Mouse (Mus musculus): ENCODE data around the gene Ubn1. TPM values are rescaled to one million over a fixed set of nuclear protein-coding genes. Genes with fewer than 3 reads are reported as not detected.

The Ubn1 gene
- total RNA-seq (2021): 10 to 100 TPM; 34.4 to 35.7 TPM

DNA sequence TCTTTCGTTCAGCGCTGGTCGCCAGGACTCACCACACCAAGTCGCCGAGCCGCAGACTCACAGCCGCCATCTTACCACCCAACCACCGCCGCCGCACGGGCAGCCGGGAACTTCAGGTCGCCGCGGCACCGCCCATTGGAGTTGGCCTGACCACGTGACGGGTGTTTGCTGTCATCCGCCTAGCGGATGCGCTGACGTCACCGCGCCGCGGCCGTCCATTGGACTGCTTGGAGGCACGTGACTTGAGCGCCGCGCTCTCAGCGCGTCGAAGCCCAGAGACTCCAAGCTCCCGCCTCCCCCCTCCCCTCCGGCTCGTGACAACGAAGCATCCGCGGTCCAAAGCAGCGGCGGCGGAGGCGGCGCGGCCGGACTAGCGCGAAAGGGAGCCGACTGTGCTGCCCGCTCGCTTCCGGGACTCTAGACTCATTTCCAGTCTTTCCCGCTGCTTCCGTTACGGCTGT lies at the start of gene Ubn1, which contains the start of gene Glyr1:
Ubn1 (plus strand) TSS at position 284 of the 461 bp plus-strand sequence.
Glyr1 (minus strand) TSS at position 90 of the 461 bp plus-strand sequence.
- intact Hi-C loops (cut with DNase I): no loop called here
- DNase-seq: peak; percentile 99

DNA sequence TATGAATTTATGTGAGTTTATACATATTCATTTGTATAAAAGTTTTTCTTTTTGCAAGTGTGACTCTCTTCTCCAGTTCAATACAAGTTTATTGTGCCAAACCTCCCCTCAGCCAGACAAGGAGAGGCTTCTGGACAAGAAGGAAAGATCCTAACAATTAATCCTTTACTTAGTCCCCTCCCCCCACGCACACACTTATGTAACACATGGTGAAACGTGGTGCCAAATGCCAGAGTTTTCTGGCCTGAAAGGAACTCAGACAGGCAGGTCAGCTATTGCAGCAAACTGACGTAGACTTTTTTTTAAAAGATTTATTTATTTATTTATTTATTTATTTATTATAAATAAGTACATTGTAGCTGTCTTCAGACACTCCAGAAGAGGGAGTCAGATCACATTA lies 49.2 kb upstream of the Ubn1 start:
- intact Hi-C loops (cut with DNase I): no loop called here
- DNase-seq: no peak

DNA sequence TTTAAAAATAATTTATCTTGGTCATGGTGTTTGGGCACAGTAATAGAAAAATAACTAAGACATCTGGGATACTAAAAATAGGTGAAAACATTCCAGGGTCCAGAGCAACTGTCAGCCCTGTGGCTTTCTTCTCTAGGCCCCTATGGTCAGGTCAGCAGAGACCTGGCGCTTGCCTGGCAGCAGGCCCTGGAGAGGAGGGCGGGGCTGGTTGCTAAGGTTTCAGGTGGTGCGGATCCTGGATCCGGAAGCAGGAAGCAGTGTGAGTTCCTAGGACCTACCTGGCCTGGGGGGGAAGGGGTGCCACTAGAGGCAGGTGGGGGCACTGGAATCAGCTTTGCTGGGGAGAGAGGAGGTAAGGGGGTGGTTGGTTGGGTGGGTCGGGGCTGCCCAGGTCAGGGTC lies 42.8 kb upstream of the Ubn1 start, which contains the start of gene Smim22:
Smim22 (plus strand) TSS at position 222 of the 400 bp plus-strand sequence.
- intact Hi-C loops (cut with DNase I): no loop called here
- DNase-seq: no peak

DNA sequence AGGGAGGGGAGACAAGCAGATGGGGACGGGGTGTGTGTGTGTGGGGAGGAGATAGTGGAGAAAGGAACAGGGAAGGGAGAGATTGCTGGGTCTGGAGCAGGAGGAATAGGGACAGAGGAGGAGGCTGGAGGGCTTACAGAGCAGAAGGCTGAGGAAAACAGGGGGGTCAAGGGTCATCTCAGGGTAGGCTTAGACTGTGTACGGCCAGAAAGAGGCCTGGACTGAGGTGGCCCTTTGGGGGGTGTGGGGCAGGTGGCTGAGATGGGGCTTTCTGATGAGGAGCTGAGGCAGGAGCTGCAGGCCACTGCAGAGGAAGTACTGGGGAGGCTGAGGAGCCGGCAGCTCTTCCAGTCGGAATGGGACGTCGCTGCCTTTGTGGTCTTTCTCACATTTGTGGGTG lies 42.4 kb upstream of the Ubn1 start:
- DNase-seq: no peak
- intact Hi-C loops (cut with DNase I): no loop called here

DNA sequence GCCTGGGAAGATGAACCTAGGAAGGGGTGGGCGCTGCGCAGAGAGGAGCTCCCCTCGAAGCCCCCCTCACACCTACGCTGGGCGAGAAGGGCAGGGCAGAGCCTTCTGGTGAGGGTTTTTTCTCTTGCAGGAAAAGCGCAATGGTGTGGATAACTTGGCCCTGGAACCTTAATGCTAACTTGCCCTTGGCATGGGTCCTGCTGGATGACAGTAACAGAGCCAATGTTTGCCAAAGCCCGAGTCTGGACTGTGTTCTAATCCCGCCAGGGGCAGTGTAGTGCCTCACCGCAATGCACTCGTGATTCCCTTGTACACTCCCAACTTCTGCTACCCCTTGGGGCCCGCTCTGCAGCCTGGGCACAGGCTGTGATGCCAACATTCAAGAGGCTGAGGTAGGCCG lies 41.8 kb upstream of the Ubn1 start:
- intact Hi-C loops (cut with DNase I): no loop called here
- no peak for DNase-seq

DNA sequence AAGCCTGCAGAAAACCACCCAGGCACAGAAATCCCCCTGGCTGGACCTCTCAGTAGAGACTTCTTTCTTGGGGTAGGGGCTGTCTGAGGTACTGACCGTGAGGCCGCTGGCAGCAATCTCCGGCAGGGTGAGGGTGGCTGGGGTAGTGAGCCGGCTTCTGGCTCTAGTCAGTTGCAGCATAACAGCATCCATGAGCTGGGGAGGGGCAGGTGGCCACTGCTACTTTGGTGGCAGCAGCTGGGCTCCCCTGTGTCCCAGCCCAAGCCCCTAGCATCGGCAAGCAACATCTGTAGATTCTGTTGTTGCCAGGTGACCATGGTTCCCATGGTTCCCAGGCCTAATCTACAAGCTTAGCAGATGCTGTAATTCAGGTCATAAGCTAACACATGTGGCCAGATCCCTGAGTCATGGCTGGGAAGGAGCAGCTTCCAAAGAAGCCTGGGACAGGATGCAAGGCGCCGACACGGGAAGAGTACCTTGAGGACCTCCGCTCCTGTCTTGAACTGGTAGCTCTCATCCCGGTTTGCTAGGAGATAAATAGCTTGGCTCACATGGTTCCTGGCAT lies 39.4 kb upstream of the Ubn1 start:
- intact Hi-C loops (cut with DNase I): no loop called here
- DNase-seq: peak in 1 of 2 experiments; percentile 15

DNA sequence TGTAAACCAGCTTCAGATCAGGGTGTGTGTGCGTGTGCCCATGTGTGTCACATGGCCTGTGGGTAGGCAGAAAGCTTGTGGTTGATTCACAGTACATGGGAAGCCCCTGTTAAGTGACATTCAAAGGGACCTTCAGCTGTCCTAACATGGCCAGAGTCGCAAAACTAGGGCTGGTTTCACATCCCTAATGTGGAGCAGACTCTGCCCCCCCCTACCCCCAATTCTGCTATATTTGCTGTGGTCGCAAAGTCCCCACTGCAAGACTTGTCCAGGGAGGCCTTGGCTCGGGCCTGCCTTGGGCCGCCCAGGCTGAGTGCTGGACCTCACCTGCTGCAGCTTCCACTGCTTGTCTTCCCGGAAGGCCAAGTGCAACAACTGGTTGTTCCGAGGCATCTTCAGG lies 38.6 kb upstream of the Ubn1 start:
- no peak for DNase-seq
- intact Hi-C loops (cut with DNase I): no loop called here

DNA sequence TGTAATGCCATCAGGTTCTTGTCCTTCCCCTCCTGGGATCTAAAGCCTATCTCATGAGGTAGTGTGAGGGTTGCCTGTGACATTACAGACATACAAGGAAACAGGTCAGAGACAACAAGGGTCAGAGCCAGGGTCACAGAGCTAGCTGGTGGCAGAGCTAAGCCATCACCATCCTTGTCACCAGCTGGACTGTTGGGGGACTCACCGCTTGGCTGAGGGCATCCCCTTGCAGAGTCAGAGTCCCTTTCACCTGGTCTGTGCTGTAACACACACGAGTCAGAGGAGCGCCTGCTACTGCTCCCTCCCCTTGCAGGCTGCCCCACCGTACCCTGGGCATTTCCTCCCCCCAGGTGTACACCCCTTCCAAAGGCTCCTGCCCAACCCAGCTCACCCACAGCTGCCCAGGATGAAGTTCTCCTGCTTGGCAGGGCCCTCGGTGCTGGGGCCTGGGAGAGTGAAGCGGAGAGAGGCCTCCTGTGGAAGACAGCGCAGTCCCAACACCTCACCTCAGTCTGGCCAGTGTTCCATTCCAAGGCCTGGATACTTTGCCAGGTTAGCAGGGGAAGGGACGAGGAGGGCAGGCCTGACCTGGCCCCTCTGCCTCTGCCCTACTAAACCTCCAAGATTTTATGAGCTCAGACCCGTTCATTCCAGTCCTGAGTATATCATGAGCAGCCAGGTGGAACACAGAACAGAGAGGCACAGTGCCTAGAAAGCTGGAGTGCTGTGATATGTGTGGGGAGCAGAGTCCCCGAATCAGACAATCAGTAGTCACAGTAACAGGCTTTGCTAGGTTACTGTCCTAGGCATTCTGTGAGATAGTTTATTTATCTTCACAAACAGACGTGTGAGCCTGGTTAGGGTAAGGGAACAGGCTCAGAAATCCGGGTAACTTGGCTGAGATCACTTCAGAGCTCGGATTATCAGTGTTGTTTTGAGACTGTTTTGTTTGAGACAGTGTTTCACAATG lies 37.5 kb upstream of the Ubn1 start:
- intact Hi-C loops (cut with DNase I): loop anchor here (2.0 kb wide), 1 partner anchor 46 kb away; no protein-coding TSS in a partner anchor
- no peak for DNase-seq

DNA sequence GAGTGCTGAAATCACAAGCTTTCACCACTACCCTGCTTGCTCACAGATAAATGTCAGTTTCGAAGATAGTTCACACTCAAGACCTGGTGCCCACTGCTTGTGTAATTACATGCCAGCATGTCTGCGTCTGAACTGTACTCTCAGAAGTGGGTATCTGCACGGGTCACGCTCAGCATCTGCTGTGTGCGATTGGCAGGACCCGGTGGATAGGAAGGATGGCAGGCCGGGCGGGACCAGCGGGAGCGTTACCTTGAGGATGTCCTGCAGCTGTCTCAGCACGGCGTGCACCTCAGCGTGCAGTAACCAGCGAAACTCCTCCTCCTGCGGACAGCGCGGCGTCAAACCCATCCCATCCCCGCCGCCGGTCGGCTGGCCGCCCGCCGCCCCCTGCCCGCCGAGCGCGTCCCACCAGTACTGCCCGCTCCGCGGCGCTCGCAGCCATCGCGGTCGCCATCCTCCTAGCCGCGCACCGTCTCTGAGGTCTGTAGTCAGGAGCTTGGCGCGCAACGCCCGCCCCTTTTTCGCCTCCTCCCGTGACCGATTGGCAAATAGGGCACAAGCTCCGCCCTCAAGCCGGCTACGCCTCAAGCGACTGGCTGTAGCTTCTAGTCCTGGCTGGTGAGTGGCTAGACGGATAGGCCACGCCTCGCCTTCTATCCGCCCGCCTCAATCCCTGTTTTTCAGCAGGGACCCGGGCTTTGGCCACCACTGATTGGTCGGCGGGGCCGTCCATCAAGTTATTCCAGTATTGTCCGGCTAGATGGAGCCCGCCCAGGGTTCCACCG lies 36.6 kb upstream of the Ubn1 start, which contains the start of gene Rogdi:
Rogdi (minus strand) TSS at position 500 of the 785 bp plus-strand sequence.
- intact Hi-C loops (cut with DNase I): loop anchor here (2.0 kb wide), 1 partner anchor 46 kb away; no protein-coding TSS in a partner anchor

DNA sequence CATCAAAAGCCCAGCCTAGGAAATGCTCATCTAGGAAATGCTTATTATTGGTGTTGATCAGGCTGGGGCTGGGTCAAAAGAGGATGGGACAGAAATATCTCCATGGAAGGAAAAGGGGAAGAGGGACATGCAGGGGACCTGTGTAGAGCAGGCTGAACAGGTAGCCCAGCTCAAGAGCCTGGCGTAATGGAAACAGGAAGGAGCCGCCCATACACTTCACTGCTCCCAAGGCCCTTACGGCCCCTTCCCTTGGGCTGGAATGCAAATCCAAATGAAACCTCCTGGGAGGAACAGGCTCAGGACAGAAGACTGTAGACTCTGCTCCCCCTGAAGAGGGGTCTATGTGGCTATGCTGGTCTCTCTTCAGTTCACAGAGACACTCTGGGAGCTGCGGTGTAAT lies 35.3 kb upstream of the Ubn1 start:
- no peak for DNase-seq
- intact Hi-C loops (cut with DNase I): no loop called here

More for the DNA sequence above, 36.6 kb upstream of the Ubn1 start, which contains the start of gene Rogdi:
- peak; percentile 98 to 99 for DNase-seq

DNA sequence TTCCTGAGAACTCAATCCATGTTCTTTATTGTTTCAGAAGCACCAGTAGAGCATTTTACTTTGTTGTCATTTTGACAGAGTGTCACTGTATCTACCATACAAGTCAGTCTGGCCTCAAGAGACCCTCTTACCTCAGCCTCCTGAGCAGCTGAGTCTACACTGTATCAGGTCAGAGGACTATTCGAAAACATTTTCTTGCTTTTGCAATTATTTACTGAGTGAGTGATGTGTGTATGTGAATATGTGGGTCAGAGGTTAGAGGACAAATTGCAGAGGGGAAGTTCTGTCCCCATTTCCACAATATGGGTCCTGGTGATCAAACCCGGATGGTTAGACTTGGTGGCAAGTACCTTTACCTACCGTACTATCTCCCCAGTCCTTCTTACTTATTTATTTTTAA lies 25.8 kb upstream of the Ubn1 start:
- intact Hi-C loops (cut with DNase I): no loop called here
- DNase-seq: no peak

DNA sequence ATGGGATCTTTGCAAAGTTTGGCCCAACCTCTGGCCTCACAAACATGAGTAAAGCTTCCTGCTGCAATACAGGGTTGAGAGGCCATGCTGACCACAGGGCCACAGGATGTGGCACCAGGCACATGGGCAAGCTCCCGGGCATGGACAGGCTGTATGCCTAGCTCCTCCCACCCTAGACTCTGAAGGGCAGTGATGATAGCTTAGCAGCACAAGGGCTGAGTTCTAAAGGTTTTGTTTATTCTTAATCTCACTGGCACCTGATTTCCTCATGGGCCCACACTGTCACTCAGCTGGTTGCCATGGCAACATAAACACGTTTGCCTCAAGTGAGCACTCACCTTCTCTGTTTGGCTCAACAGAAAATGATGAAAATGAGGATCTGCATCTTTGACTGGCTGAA lies 20.0 kb upstream of the Ubn1 start:
- intact Hi-C loops (cut with DNase I): no loop called here
- no peak for DNase-seq

DNA sequence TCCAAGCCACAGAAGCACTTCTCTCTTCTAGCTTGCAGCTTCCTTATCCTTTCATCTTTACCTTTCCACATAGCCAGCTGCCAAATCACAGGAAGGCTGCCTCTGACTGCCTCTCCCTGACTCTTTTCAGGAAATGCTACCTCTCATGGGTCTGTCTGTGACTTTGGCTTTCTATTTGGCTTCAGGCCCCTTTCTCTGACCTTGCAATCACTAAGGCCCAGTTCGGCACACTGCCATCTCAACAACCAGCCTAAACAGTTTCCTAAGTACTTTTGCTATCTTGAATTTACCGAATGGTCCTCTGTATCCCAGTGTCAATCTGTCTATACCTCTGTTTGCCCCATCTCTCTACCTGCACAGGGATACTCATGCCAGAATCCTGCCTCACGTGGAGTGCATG lies 14.3 kb upstream of the Ubn1 start:
- intact Hi-C loops (cut with DNase I): no loop called here
- no peak for DNase-seq

DNA sequence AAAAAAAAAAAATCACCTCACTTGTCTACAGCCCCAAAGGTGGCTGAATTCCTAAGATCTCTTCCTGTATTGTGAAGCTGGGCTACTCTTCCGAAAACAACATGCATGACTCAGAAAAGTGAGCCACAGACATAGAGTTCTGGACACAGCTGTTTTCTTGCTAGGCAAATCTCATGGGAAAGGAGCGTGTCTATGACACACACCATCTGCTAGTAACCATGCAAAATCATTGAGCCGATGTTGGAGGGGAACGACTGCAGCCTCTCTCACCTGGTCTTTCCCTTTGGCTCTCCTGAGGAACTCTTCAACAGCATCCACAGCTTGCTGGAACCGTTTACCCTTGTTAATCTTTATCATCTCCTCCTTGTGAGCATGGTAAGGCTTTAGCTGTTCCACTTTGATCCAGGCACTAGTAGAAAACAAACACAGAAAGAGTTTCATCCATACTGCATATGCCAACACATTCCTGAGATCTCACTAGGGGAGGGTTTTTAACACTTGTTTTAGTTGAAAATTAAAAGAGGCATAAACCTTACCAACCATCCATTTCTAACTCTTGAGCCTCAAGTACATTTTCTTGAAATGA lies 13.1 kb upstream of the Ubn1 start:
- peak; percentile 50 to 53 for DNase-seq
- intact Hi-C loops (cut with DNase I): no loop called here

DNA sequence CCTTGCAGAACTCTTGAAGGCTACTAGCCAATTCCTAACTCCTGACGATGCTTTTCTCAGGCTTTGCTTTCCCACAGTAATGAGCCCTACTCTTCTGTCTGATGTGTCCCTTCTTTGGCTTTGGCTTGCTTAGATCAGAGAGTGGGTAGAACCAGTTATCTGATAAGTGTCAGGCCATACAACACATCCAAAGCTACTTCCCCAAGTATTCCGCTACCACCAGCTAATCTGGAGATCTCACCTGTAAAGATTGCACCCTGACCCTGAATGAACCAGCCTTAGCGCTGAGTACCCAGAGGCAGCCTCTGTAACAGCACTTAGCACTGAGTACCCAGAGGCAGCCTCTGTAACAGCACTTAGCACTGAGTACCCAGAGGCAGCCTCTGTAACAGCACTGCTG lies 4.5 kb upstream of the Ubn1 start:
- DNase-seq: no peak
- intact Hi-C loops (cut with DNase I): no loop called here

DNA sequence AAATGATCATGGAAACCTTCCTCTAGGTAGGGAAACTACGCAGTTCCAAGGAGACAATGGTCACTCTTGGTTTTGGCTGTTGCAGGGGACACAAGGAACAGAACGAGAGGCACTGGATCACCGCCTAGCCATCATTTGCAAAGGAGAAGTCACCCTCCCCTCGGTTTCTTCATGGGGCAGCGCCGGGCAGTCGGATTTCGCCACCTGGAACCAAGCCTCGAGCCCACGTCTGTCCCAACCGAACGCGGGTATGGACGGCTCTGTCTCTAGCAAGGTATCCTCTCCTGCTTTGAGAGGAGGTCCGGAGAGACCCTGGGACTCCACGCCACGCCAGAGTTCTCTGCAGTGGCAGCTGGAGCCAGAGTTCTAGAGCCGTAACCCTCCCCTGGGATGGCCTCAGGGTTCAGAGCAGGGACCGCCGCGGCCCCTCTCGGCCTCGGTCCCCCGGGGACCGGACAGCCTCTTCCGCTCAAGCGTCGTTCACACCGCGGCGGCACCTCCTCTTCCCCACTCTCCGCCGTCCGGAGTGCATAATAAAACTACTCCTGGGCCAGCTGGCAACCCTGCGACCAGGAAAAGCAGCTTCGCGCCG lies 579 bp upstream of the Ubn1 start:
- intact Hi-C loops (cut with DNase I): no loop called here

DNA sequence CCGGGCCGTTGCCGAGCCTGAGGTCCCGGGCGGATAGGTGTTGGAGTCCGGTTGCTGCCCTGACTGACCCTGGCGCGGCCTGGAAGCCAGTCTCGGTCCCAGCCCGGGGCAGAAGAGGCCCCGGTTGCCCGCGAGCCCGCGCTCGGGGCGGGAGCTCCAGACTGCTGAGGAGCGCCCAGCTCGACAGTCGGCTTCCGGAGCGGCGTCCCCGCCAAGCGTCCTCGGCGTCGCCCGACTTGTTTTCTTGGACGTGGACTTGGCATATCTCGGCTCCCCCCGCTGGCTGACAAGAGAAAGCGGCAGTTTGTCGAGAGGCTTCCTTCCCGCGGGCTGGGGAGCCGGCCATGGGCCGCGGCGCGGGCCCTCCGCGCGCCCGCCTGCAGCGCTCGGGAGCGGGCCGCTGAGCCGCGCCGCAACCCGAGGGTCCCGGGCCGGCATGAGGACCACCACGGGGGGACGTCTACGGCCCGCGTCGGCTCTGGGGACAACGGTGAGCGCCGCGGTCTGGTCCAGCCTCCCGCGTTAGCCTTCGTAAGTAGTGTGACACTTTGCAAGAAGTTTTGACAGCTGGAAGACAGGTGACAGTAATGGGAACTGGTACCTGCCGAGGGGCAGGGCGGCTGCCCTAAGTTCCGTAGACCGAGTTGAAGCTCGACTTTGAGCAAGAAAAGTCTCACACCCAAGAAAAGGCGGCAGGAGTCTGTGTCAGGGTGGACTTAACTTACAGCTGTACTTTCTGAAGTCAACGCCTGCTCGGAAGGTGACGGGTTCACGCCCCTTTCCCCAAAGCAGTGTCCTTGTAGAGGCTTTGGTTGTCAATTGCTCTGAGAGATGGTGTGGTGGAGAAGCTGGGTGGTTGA lies 624 bp downstream of the Ubn1 start:
- peak; percentile 86 to 87 for DNase-seq
- intact Hi-C loops (cut with DNase I): no loop called here

More for the DNA sequence above, 579 bp upstream of the Ubn1 start:
- no peak for DNase-seq

DNA sequence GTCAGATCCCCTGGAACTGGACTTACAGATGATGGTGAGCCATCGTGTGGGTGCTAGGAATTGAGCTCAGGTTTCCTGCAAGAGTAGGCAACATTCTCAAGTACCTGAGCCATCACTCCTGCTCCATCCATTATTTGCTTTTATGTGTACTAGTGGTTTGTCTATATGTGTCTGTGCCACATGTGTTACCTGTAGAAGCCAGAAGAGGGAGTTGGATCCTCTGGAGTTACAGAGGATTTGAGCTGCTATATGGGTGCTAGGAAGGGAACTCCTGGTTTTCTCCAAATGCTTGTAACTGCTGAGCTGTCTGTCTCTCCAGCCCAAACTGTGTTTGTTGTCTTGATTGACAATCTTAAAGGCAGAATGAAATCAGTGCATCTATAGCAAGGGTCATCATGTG lies 8.3 kb downstream of the Ubn1 start:
- intact Hi-C loops (cut with DNase I): loop anchor here (5.0 kb wide), 1 partner anchor 84 kb away; no protein-coding TSS in a partner anchor
- peak; percentile 12 to 29 for DNase-seq

DNA sequence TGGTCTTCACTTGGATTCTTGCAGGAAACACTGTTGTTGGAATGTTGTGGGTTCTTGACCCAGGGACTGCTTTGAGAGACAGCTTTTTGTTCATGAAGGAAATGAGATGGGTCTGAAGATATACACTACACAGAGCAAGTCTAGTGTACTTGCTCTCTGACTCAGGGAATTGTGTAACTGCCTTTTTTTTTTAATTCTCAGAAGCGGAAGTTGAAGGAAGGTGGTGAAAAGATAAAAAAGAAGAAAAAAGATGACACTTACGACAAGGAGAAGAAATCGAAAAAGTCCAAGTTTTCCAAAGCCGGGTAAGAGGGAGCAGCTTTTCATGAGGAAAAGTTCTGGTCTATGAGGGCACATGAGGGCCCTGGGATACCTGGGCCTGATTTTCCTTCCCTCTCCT lies 13.6 kb downstream of the Ubn1 start:
- no peak for DNase-seq
- intact Hi-C loops (cut with DNase I): no loop called here

All from heart, postnatal 10 days (tissue).